Mouse (Mus musculus): Measurements from ENCODE around the gene Cpt1c.
"Not testable (repeated sequence)": the region's sequence is repeated elsewhere in the genome, so short reads cannot be mapped to it uniquely, and the experiment has no call there.

Gene Cpt1c

GRCm38 (mm10) chr7:44974383-44975116 lies at the start of gene Cpt1c:
Cpt1c (minus strand) TSS chr7:44974851.
- DNase-seq: peak; percentile 92

DNA sequence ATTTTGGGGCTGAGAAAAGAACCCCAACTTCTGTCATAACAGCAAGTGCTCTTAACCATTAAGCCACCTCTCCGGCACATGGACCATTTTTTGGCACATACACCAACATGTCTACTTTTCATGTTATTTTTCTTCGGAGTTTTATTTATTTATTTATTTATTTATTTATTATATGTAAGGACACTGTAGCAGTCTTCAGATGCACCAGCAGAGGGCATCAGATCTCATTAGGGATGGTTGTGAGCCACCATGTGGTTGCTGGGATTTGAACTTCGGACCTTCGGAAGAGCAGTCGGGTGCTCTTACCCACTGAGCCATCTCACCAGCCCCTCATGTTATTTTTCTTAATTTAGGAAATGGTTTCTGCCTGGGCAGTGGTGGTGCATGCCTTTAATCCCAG lies 49.1 kb upstream of the Cpt1c start:
- DNase-seq: not testable (repeated sequence)

DNA sequence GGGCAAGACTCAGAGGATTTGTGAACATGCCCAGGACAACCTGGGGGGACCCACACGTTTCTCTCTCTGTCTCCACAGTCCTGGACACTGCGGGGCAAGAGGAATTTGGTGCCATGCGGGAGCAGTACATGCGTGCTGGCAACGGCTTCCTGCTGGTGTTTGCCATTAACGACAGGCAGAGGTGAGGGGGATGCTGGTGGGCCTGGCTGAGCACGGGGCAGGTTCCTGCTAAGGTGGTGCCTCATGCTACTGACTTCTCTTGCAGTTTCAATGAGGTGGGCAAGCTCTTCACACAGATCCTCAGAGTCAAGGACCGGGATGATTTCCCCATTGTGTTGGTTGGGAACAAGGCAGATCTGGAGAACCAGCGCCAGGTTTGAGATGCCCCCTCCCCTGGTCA lies 45.6 kb upstream of the Cpt1c start:
- no peak for DNase-seq

DNA sequence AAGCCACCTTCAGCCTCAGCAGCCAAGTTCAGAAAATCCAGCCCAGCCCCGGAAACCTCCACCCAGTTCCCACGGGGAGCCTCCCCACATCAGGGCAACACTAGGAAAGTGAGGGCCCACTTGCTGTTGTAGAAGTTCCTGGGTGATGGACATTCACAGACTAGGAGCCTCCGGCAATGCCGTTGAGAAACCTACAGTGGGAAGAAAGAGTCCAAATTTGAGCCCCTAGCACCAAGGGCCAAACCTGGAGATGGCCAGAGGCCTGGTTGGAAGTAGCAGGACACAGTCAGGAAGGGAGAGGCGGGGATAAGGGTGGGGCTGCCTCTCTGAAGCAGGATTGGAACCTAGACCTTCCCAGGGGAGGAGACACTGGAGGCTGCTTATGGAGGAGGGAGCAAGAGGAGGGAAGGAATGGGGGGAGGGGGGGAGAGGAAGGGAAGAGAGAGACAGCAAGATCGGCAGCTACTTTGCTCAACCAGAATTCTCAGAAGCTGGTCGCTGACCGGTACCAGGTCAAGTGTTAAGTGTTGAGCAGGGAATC lies 44.5 kb upstream of the Cpt1c start:
- DNase-seq: no peak

DNA sequence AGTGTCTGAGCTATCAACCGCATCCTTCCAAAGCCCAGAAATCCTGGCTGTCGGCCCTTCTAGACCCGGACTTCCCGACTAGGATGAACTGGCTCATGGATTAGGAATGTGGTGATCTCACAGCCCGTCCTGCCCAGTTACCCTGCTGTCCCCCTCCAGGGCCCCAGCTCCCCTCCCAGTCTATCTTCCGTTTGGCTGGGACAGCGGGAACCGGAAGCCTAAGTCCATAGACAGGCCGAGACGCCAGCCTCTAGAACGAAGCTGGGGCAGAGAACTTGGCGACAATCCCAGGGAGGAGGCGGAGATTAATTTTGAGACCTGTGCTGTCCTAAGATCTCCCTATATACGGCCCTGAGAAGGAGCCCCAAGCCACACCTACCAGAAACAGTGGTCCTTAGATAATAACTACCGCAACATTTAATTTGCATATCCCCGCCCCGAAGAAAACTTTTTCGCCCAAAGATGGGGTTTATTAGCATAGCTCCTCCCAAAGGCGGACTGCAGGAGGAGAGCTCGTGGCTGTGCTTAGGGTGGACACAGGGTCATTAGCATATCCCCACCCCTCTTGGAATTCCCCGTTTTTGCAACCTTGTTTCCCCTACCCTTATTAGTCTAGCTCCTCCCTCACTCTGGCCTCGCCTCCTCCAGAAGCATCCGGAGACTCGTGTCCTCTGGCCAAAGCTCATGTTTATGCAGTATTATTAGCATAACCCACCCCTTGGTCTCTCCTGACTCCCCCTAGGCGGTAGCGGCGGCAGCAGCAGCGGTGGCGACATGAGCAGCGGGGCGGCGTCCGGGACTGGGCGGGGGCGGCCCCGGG lies 42.8 kb upstream of the Cpt1c start, which contains the start of gene Rras:
Gene Rras, plus strand, starts transcription at position 720 of the 820 bp plus-strand sequence.
- peak; percentile 59 for DNase-seq

DNA sequence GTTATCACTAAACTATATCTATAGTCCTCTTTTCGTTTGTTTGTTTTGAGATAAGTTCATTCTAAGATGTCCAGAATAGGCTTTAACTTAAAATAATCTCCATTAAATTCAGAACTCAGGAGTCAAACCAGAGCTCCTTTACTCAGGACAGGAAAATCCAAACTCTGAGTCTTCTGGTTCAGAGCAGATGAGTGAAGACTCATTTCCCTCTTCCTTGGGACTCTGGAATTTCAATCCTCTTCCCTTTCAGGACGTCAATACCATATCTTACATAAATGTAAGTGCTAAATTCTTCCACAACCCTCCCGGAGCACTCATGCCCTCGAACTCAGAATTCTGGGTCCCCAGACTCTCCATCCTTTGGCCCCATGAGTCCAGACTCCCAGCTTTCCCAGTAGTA lies 42.1 kb upstream of the Cpt1c start:
- DNase-seq: no peak

GRCm38 (mm10) chr7:45015957-45016612 lies 41.4 kb upstream of the Cpt1c start, which contains the start of gene Scaf1:
Scaf1 (minus strand) TSS chr7:45016363.
- peak; percentile 99 for DNase-seq

GRCm38 (mm10) chr7:45015344-45015956 lies 40.8 kb upstream of the Cpt1c start:
- DNase-seq: no peak

DNA sequence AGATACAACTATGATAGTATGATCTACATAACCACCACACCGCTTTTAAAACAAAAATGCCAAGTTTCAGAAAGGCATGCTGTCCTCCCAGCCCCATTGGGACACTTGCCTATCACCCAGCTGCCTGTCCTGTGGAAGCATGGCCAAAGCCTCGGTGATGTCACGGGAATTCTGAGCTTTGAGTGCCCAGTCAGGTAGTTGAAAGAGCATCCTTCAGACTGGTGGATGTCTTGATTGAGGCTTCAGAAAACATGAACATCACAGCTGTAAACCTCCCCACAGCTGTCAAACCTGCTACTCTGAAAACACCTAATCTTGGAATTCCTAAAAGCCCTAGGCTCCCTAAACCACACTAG lies 39.4 kb upstream of the Cpt1c start:
- no peak for DNase-seq

GRCm38 (mm10) chr7:45013366-45014095 lies 38.9 kb upstream of the Cpt1c start:
- DNase-seq: no peak

DNA sequence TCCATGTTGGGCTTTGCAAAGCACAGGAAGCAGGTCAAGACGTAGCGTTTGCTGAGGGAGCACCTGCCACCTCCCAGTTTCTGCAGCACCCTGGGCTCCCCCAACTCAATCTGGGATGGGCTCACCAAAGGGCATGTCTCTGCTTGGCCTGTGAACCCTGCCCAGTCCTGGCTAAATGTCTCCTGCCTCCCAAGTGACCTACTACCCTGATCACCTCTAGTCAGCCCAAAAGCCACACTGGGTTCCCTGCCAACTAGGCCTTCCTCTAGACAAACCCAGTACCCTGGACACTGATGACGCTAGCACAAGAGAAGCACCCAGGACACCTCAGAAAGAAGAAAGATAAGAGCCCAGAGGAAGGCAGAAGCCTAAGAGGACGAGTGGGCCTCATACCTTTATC lies 38.2 kb upstream of the Cpt1c start:
- DNase-seq: no peak

GRCm38 (mm10) chr7:45012011-45012410 lies 37.4 kb upstream of the Cpt1c start:
- no peak for DNase-seq

GRCm38 (mm10) chr7:45008411-45008810 lies 33.8 kb upstream of the Cpt1c start:
- DNase-seq: no peak

GRCm38 (mm10) chr7:45007846-45008245 lies 33.2 kb upstream of the Cpt1c start:
- no peak for DNase-seq

DNA sequence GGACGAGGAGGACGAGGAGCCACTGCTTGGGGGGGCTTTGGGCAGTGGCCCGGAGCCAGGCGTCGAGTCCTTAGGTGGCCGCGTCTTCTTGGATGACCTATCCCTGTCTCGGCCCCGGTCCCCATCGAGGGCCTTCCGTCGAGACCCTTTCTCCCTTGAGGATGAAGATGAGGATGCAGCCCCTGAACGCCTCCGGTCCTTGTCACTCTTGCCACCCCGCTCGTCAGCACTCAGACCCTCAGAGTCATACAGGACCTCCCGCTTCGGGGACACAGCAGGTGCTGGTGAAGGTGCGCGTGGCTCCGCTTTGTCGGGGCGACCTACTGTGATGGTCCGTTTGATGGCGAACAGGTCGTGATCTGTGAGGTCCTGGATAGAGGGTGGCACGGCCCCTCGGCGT lies 32.5 kb upstream of the Cpt1c start:
- DNase-seq: no peak

DNA sequence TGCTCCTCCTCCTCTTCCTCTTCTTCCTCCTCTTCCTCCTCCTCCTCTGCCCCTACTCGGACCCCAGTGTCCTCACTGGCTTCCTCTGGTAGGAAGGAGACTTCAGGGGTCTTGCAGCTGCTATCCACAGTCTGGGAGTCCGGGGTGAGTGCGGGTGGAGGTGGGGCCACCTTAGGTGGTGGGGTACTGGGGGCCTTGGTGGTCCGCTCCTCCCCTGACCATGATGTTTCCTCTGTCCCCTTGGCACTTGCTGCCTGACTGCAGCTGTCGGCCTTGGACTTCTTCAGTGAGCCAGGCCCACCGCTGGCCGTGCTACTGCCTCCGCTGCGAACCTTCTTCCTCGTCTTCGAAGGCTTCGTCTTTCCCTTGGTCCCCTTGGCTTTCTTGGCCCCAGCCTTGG lies 31.9 kb upstream of the Cpt1c start:
- no peak for DNase-seq

- no peak for DNase-seq
These were observed 30.8 kb upstream of the Cpt1c start for GRCm38 (mm10) chr7:45005321-45005992.

- no peak for DNase-seq
These were observed 29.9 kb upstream of the Cpt1c start for GRCm38 (mm10) chr7:45004546-45004945.

- DNase-seq: no peak
These were observed 27.8 kb upstream of the Cpt1c start for GRCm38 (mm10) chr7:45002440-45002839.

DNA sequence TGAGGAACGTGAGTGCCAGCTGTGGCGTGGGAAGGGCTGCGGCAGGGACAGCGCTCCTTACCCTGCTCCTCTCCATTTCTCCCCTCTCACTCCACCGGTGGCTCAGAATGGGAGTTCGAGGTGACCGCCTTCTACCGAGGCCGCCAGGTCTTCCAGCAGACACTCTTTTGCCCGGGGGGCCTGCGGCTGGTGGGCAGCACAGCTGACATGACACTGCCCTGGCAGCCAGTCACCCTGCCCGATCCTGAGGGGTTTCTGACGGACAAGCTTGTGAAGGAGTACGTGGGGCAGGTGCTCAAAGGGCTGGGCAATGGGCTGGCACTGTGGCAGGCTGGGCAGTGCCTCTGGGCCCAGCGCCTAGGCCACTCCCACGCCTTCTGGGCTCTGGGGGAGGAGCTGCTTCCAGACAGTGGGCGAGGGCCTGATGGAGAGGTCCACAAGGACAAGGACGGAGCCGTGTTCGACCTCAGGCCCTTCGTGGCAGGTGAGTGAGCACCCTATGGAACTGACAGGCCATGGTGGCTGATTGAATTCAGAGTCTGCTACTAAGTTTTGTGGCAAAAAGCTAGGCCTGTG lies 26.0 kb upstream of the Cpt1c start:
- no peak for DNase-seq

- DNase-seq: no peak
These were observed 25.1 kb upstream of the Cpt1c start for GRCm38 (mm10) chr7:44999753-45000152.
